Comparison of ENCODE assay signal across 8 mouse cellular contexts in the genomic region with DNA sequence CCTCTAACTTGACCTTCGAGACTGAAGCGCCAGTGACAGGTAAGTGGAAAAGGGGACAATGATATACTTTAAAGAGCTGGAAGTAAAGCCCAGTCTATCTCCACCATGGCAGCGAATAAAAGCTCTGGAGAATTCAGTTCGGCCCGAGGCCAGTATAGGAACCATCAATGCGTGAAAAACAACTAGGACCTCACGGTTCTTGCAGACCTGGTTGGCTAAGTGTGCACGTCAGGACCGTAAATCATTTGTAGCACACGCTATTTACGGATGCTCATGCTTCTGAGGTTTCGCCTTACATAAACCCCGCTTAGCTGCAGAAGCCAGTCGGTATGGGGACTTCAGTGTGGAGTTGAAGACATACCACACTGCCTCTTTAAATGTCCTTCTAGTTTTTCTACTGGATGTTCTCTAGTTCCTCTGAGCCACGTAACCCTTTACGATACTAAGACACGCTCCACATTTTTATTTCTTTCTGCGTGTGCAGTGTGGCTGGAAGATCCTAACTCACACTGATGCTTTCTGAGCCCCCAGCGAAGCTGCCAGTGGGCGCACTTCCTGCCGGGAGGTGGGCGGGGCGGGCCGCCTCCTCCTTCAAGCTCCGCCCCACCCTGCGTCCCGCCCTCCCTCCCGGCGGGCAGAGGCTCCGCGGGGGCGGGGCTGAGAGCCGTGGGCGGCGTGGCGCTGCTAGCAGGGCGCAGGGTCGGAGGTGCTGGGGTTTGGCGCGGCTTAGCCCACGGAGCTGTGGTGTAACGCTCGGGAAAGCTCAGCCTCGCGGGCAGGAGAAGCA. TPM values are rescaled to one million over a fixed set of nuclear protein-coding genes. Genes with fewer than 3 reads are reported as not detected.
DNase-seq lines count a peak whose midpoint lies in the region; ATAC-seq lines count a peak whose summit lies in the region.

A gene (plus strand): TSS at position 660 of the 787 bp plus-strand sequence.

- peak within 1 kb of the TSS; percentile 88 for H3K9ac ChIP-seq in heart, embryonic 12.5 days
- H3K9ac ChIP-seq in kidney, embryonic 16.5 days (replicated peaks; ENCODE audit: low read length) = peak within 1 kb of the TSS; percentile 81
- peak within 1 kb of the TSS; percentile 89 for H3K9ac ChIP-seq in liver, embryonic 12.5 days

- peak; percentile 95 for ATAC-seq in heart, embryonic 12.5 days (ENCODE audit: insufficient number of reproducible peaks, low FRiP score)
- peak; percentile 92 for ATAC-seq in kidney, embryonic 16.5 days (ENCODE audit: low FRiP score, low TSS enrichment)
- peak; percentile 85 for ATAC-seq in liver, embryonic 12.5 days

- H3K4me1 ChIP-seq in erythroblast, embryonic 14.5 days (ENCODE audit: control insufficient read depth) = peaks cover 58% of the 10 kb centered on the region
- peaks cover 12% of the 10 kb centered on the region for H3K4me1 ChIP-seq in heart, embryonic 12.5 days (replicated peaks)
- peaks cover 11% of the 10 kb centered on the region; the same call in 1 of the 2 replicates for H3K4me1 ChIP-seq in kidney, embryonic 16.5 days (ENCODE audit: insufficient read depth, low read length)
- H3K4me1 ChIP-seq in liver, embryonic 12.5 days = peaks cover 69% of the 10 kb centered on the region

- peak; percentile 95 for DNase-seq in CD4-positive, CD25-positive, alpha-beta regulatory T cell, adult 2 months (ENCODE audit: low read depth, low spot score)
- DNase-seq in brain, embryonic 18.5 days (ENCODE audit: low read depth, low spot score) = peak; percentile 78
- peak; percentile 94 for DNase-seq in naive thymus-derived CD4-positive, alpha-beta T cell, adult 2 months (ENCODE audit: low read depth)
- peak; percentile 91 for DNase-seq in splenic B cell, adult 2 months (ENCODE audit: low read depth, low spot score)

- H3K36me3 ChIP-seq in erythroblast, embryonic 14.5 days (ENCODE audit: control insufficient read depth) = no peaks in the 10 kb centered on the region
- H3K36me3 ChIP-seq in heart, embryonic 12.5 days = no peaks in the 10 kb centered on the region
- no peaks in the 10 kb centered on the region for H3K36me3 ChIP-seq in kidney, embryonic 16.5 days (ENCODE audit: insufficient read depth, low read length)
- H3K36me3 ChIP-seq in liver, embryonic 12.5 days = peaks cover 2% of the 10 kb centered on the region; the same call in 1 of the 2 replicates
- H3K36me3 ChIP-seq in splenic B cell, adult 2 months (ENCODE audit: control insufficient read depth, insufficient read depth, low read length, poor library complexity, severe bottlenecking) = no peaks in the 10 kb centered on the region

- peak within 1 kb of the TSS; percentile 94 for H3K4me3 ChIP-seq in erythroblast, embryonic 14.5 days (replicated peaks)
- H3K4me3 ChIP-seq in heart, embryonic 12.5 days = peak within 1 kb of the TSS; percentile 87
- H3K4me3 ChIP-seq in kidney, embryonic 16.5 days (ENCODE audit: low read length) = peak within 1 kb of the TSS; percentile 76
- peak within 1 kb of the TSS; percentile 92 for H3K4me3 ChIP-seq in liver, embryonic 12.5 days

- peak within 1 kb of the TSS; percentile 96 for H3K4me2 ChIP-seq in heart, embryonic 12.5 days
- H3K4me2 ChIP-seq in kidney, embryonic 16.5 days (replicated peaks; ENCODE audit: low read depth, low read length) = peak within 1 kb of the TSS; percentile 98
- H3K4me2 ChIP-seq in liver, embryonic 12.5 days = peak within 1 kb of the TSS; percentile 100

- H3K27ac ChIP-seq in heart, embryonic 12.5 days (ENCODE audit: poor library complexity, severe bottlenecking) = peak within 1 kb of the TSS; percentile 64
- H3K27ac ChIP-seq in kidney, embryonic 16.5 days (ENCODE audit: low read length) = peak within 1 kb of the TSS; percentile 79
- peak within 1 kb of the TSS; percentile 74 for H3K27ac ChIP-seq in liver, embryonic 12.5 days

- H3K27me3 ChIP-seq in erythroblast, embryonic 14.5 days (ENCODE audit: control insufficient read depth) = peaks cover 7% of the 10 kb centered on the region
- no peaks in the 10 kb centered on the region for H3K27me3 ChIP-seq in heart, embryonic 12.5 days (replicated peaks)
- H3K27me3 ChIP-seq in kidney, embryonic 16.5 days (ENCODE audit: insufficient read depth, low read length) = no peaks in the 10 kb centered on the region
- H3K27me3 ChIP-seq in liver, embryonic 12.5 days (replicated peaks) = no peaks in the 10 kb centered on the region
- no peaks in the 10 kb centered on the region for H3K27me3 ChIP-seq in splenic B cell, adult 2 months (ENCODE audit: control insufficient read depth, insufficient read depth, low read length, poor library complexity, severe bottlenecking)

- H3K9me3 ChIP-seq in erythroblast, embryonic 14.5 days (ENCODE audit: control insufficient read depth, low read length) = no peaks in the 10 kb centered on the region
- H3K9me3 ChIP-seq in heart, embryonic 12.5 days (replicated peaks) = no peaks in the 10 kb centered on the region
- H3K9me3 ChIP-seq in kidney, embryonic 16.5 days (ENCODE audit: low read length) = no peaks in the 10 kb centered on the region
- no peaks in the 10 kb centered on the region for H3K9me3 ChIP-seq in liver, embryonic 12.5 days (replicated peaks)

- WGBS in heart, embryonic 12.5 days = 3% methylated on average over 45 of the region's 45 CpGs
- under 1% methylated on average over 37 of the region's 45 CpGs for WGBS in kidney, embryonic 16.5 days
- WGBS in liver, embryonic 12.5 days (ENCODE audit: insufficient replicate concordance) = 7% methylated on average over 45 of the region's 45 CpGs

RNA-seq across cellular contexts. Expression of the gene that starts here (rescaled TPM):
- polyA plus RNA-seq in erythroblast, embryonic 14.5 days (2012) = 0.02 and 0.20 TPM in 2 replicates
- 7.5 and 8.6 TPM in 2 replicates for polyA plus RNA-seq in heart, embryonic 12.5 days (2016; fragmentation: Nextera tagmentation; extraction: Ambion mirVana)
- 6.6 and 7.3 TPM in 2 replicates for polyA plus RNA-seq in kidney, embryonic 16.5 days (2015; fragmentation: Nextera tagmentation; extraction: Ambion mirVana)
- 5.6 and 7.5 TPM in 2 replicates for polyA plus RNA-seq in liver, embryonic 12.5 days (2016; fragmentation: Nextera tagmentation; extraction: Ambion mirVana)

Comparison
In these comparisons a context has a peak if more than half of its experiments do, and no peak if none do; other contexts are left out.
1. Peak in every context shown above with its lines: DNase-seq, ATAC-seq, H3K4me3 ChIP-seq and H3K27ac ChIP-seq.